Mouse (Mus musculus) thymus, postnatal 10 days (tissue): ENCODE measurements at regions not wholly inside any gene's neighbourhood (a gene's known extent, or its start where the extent isn't known, plus 50 kb on each side); places are given as distances from the start of the nearest gene placed in this dataset.

Experiments
- DNase-seq, 2 experiments: peaks; one replicate each; pipeline ENCODE4 v3.0.0; 2021; ENCODE audit warnings: low spot score in 2 of 2

GRCm38 (mm10) chr8:26845481-26846194 is 131.5 kb upstream of the Zfp703 start:
- no peak for DNase-seq

DNA sequence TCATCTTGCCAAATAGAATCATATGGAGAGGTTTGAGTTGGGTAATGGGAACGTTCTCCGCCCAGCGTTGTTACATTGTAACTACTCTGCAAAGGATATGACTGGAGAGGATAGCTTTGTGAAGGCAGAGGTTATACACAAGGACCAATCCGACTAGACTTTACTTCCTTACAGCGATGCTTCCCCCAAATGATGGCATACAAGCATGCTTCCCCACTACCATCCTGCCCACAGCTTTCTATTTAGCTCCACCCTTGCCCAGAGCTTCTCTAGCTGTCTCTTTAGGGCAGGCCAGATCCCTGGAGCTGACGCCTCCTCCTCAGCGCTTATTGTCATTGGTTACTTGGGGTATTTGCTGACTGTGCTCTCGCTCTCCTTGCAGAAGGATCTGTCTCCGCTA is 130.1 kb upstream of the Zfp703 start:
- no peak for DNase-seq

GRCm38 (mm10) chr8:26848098-26848772 is 128.9 kb upstream of the Zfp703 start:
- DNase-seq = no peak

GRCm38 (mm10) chr8:26848955-26849684 is 128.0 kb upstream of the Zfp703 start:
- no peak for DNase-seq

- no peak for DNase-seq
These were observed 125.0 kb upstream of the Zfp703 start for GRCm38 (mm10) chr8:26851871-26852800.

DNA sequence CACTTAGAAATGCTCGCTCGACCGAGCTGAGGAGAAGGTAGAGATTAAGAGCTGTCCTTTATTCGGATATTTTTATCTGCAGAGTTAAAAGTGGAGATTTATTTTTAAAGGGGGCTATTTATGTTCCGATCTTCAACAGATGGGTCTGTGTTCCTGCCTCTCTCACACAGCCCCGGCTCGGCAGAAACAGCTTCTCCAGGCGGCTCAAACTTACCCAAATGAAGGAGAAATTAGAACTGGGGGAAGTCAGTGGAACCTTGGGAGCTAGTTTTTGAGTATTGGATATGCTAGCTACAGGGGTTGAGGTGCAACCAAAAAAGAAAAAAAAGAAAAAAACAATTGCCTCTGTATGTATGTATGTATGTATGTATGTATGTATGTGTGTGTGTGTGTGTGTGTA is 124.2 kb upstream of the Zfp703 start:
- no peak for DNase-seq

GRCm38 (mm10) chr8:26854557-26855238 is 122.4 kb upstream of the Zfp703 start:
- DNase-seq = no peak

GRCm38 (mm10) chr8:26855256-26855655 is 121.9 kb upstream of the Zfp703 start:
- no peak for DNase-seq

- no peak for DNase-seq
These were observed 112.6 kb upstream of the Zfp703 start for GRCm38 (mm10) chr8:26864571-26864970.

- DNase-seq = no peak
These were observed 112.2 kb upstream of the Zfp703 start for GRCm38 (mm10) chr8:26864971-26865370.

- no peak for DNase-seq
These were observed 108.8 kb upstream of the Zfp703 start for GRCm38 (mm10) chr8:26868101-26868848.

DNA sequence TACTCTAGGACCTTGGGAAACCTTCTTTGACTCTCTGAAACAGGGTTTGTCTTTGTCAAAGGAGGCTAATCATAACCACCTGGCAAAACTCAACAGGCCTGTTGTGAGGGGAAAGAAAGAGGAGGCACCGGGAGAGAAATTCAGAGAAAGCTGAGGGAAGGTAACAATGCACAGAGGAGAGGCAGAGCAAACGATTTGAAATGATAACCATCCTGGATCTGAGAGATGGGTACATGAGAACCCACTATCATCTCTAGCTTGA is 108.3 kb upstream of the Zfp703 start:
- no peak for DNase-seq

DNA sequence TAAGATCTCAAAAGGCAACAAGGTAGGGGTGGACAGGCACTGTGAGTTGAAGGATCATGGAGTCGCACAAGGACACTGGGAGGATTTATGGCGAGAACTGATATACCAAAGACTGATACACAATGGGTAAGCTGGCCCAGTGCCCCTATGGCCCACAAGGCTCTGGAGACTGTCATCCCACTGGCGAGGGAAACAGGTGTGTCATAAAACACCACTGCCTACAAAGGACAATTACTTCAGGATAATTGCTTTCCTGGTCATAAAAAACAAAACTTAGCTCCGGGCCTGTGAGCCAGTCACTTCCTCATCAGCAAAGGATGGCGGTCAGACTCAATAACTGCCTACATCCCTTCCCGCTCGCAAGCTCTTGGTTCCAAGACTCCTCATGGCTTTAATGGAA is 105.3 kb upstream of the Zfp703 start:
- DNase-seq = no peak

- no peak for DNase-seq
These were observed 104.7 kb upstream of the Zfp703 start for GRCm38 (mm10) chr8:26872382-26872781.

DNA sequence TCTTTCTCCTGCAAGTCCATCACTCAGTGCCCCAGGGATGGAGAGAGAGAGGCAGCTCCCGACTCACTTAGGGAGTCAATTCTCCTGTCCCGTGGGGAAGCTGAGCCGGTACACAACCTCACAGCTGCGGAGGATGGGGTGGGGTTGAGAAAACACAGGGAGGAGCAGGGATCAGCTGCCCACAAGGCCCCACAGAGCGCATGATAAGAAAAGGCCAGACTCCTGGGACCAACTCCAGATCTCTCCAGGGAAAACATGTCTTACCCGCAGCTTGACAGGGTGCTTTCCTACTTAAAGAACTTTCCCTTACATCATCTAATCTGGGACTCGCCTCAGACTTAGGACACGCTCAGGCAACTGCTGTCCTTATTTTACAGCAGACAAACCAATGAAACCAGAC is 104.3 kb upstream of the Zfp703 start:
- DNase-seq = no peak

DNA sequence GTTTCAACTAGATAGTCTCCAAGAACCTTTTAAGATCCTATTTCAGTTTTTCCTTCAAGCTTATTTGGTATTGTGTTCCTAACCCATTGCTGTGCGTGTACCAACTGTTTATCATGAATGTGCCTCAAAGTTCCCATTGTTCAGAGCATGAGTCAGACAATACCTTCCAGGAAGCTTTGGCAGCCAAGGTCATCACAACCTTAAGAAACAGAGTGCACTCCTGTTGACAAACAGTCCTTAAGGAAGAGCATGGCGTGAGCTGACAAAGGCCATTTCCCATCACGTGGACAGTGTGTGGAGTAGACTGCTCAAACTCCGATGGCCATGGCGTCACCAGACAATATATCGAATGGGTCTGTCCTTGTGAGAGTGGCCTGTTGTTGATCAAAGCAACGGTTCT is 96.9 kb upstream of the Zfp703 start:
- no peak for DNase-seq

- DNase-seq = no peak
These were observed 95.6 kb upstream of the Zfp703 start for GRCm38 (mm10) chr8:26881268-26882120.

DNA sequence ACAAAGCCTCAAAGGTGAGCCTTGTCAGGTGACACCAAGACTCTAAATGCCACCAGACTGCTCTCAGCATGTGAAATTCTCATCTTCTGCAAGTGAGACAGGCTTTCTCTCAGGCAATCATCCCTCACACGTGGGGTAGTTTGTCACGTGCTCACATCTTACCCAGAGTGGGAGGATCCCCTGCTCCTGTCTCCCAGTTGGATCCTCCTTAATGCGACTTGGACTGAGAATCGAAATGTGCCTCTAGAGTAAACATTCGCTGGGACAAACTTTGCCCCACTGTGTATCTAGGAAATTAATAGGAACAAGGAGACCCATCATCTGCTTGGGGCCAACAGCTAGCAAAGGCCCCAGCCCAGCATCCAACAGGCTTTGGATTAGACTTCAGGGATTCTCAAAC is 94.5 kb upstream of the Zfp703 start:
- no peak for DNase-seq

DNA sequence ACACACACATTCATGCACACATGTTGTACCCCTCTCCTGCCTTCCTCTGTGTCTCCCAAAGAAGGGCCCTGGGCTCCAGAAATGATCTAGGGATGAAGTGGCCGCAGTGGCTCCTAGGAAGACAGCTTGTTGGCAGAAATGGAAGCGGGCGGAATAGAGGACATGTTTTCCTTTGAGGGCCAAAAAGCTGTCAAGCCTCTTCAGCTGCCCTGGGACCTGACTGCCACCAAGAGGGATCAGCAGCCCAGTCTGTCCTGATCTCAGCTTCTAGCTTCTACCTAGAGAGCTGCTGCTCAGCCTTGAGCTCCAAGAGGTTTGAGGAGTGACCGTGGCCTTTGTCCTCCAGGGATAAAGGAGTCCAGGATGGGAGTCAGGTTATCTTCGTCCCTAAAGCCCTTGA is 93.8 kb upstream of the Zfp703 start:
- no peak for DNase-seq

- no peak for DNase-seq
These were observed 93.4 kb upstream of the Zfp703 start for GRCm38 (mm10) chr8:26883770-26884169.
